Mouse (Mus musculus): ENCODE measurements around the gene Dync1i2.

Dync1i2 gene

GRCm38 (mm10) chr2:71211591-71212359 is at the start of gene Dync1i2:
Gene Dync1i2, plus strand, starts transcription at chr2:71211706.
- peak; percentile 86 for DNase-seq (ENCODE audit: low read depth, low spot score)

GRCm38 (mm10) chr2:71162831-71163621 is 48.5 kb upstream of the Dync1i2 start:
- DNase-seq (ENCODE audit: low read depth, low spot score): no peak

- no peak for DNase-seq (ENCODE audit: low read depth, low spot score)
Observed at GRCm38 (mm10) chr2:71167211-71167610, 44.3 kb upstream of the Dync1i2 start.

GRCm38 (mm10) chr2:71168461-71169021 is 43.0 kb upstream of the Dync1i2 start:
- DNase-seq (ENCODE audit: low read depth, low spot score): no peak

- no peak for DNase-seq (ENCODE audit: low read depth, low spot score)
Observed at GRCm38 (mm10) chr2:71173031-71173430, 38.5 kb upstream of the Dync1i2 start.

- no peak for DNase-seq (ENCODE audit: low read depth, low spot score)
Observed at GRCm38 (mm10) chr2:71176329-71177249, 34.9 kb upstream of the Dync1i2 start.

- no peak for DNase-seq (ENCODE audit: low read depth, low spot score)
Observed at GRCm38 (mm10) chr2:71177250-71177615, 34.3 kb upstream of the Dync1i2 start.

GRCm38 (mm10) chr2:71177760-71178159 is 33.7 kb upstream of the Dync1i2 start:
- DNase-seq (ENCODE audit: low read depth, low spot score): no peak

GRCm38 (mm10) chr2:71179716-71180115 is 31.8 kb upstream of the Dync1i2 start:
- DNase-seq (ENCODE audit: low read depth, low spot score): no peak

GRCm38 (mm10) chr2:71180566-71181217 is 30.8 kb upstream of the Dync1i2 start:
- no peak for DNase-seq (ENCODE audit: low read depth, low spot score)

- DNase-seq (ENCODE audit: low read depth, low spot score): no peak
Observed at GRCm38 (mm10) chr2:71187950-71188349, 23.6 kb upstream of the Dync1i2 start.

GRCm38 (mm10) chr2:71188861-71189260 is 22.6 kb upstream of the Dync1i2 start:
- no peak for DNase-seq (ENCODE audit: low read depth, low spot score)

GRCm38 (mm10) chr2:71191391-71192194 is 19.9 kb upstream of the Dync1i2 start:
- DNase-seq (ENCODE audit: low read depth, low spot score): no peak

GRCm38 (mm10) chr2:71192195-71192807 is 19.2 kb upstream of the Dync1i2 start:
- DNase-seq (ENCODE audit: low read depth, low spot score): no peak

GRCm38 (mm10) chr2:71194137-71194960 is 17.2 kb upstream of the Dync1i2 start:
- no peak for DNase-seq (ENCODE audit: low read depth, low spot score)

- DNase-seq (ENCODE audit: low read depth, low spot score): no peak
Observed at GRCm38 (mm10) chr2:71196947-71197346, 14.6 kb upstream of the Dync1i2 start.

GRCm38 (mm10) chr2:71198907-71199306 is 12.6 kb upstream of the Dync1i2 start:
- no peak for DNase-seq (ENCODE audit: low read depth, low spot score)

GRCm38 (mm10) chr2:71200485-71200884 is 11.0 kb upstream of the Dync1i2 start:
- no peak for DNase-seq (ENCODE audit: low read depth, low spot score)

- no peak for DNase-seq (ENCODE audit: low read depth, low spot score)
Observed at GRCm38 (mm10) chr2:71201886-71202285, 9.6 kb upstream of the Dync1i2 start.

Measured in retina, postnatal 7 days (tissue).